Mouse (Mus musculus): Measurements from ENCODE around the gene Vwa8.

GRCm38 (mm10) chr14:79028996-79029575 lies 180.2 kb downstream of the Vwa8 start:
- TF ChIP-seq CTCF (conservative IDR thresholded peaks at IDR 0.05; ENCODE audit: low read length) (no peak), NANOG (IDR thresholded peaks at IDR 0.05; ENCODE audit: borderline replicate concordance, low read length) (no peak)
